Mouse (Mus musculus): ENCODE data around the gene Rcbtb2. TPM values are rescaled to one million over a fixed set of nuclear protein-coding genes. Genes with fewer than 3 reads are reported as not detected.
"Not testable (repeated sequence)": the region's sequence is repeated elsewhere in the genome, so short reads cannot be mapped to it uniquely, and the experiment has no call there.

The Rcbtb2 gene
- total and polyA plus RNA-seq, 2 experiments from 2014 or later = 48.9 to 63.9 TPM

GRCm38 (mm10) chr14:73094802-73095550 lies 27.9 kb upstream of the Rcbtb2 start:
- no peak for DNase-seq
- no peak for ATAC-seq
- 75% methylated on average over 13 of the region's 13 CpGs for WGBS
- Histone ChIP-seq H3K4me3 (ENCODE audit: low read depth, low read length) (no peak overlapping the region), H3K36me3 (ENCODE audit: insufficient read depth) (no peaks in the 10 kb centered on the region), H3K4me2 (ENCODE audit: low read depth) (no peak overlapping the region), H3K27me3 (ENCODE audit: insufficient read depth, low read length) (no peaks in the 10 kb centered on the region), H3K9ac (no peak overlapping the region), H3K27ac (ENCODE audit: low read depth, low read length) (no peak overlapping the region), H3K9me3 (ENCODE audit: low read length) (no peaks in the 10 kb centered on the region), H3K4me1 (ENCODE audit: insufficient read depth) (no peaks in the 10 kb centered on the region)
- TF ChIP-seq CTCF (IDR thresholded peaks at IDR 0.05; ENCODE audit: low read depth) = no peak

- Histone ChIP-seq H3K4me3 (ENCODE audit: low read depth, low read length) (no peak overlapping the region), H3K9ac (no peak overlapping the region), H3K27me3 (ENCODE audit: insufficient read depth, low read length) (no peaks in the 10 kb centered on the region), H3K36me3 (ENCODE audit: insufficient read depth) (no peaks in the 10 kb centered on the region), H3K27ac (ENCODE audit: low read depth, low read length) (no peak overlapping the region), H3K4me2 (ENCODE audit: low read depth) (no peak overlapping the region), H3K4me1 (ENCODE audit: insufficient read depth) (no peaks in the 10 kb centered on the region), H3K9me3 (ENCODE audit: low read length) (no peaks in the 10 kb centered on the region)
- DNase-seq = peak; percentile 80
- peak; percentile 86 for TF ChIP-seq CTCF (IDR thresholded peaks at IDR 0.05; ENCODE audit: low read depth)
- WGBS = 44% methylated on average over 10 of the region's 10 CpGs
- ATAC-seq = no peak
These were observed 24.0 kb upstream of the Rcbtb2 start for GRCm38 (mm10) chr14:73098677-73099387.

GRCm38 (mm10) chr14:73102270-73102865 lies 20.5 kb upstream of the Rcbtb2 start:
- H3K4me1 ChIP-seq (ENCODE audit: insufficient read depth) = no peaks in the 10 kb centered on the region
- no peak for DNase-seq
- no peaks in the 10 kb centered on the region for H3K9me3 ChIP-seq (ENCODE audit: low read length)
- no peak overlapping the region for H3K9ac ChIP-seq
- WGBS = 71% methylated on average over 12 of the region's 12 CpGs
- ATAC-seq = no peak
- H3K4me3 ChIP-seq (ENCODE audit: low read depth, low read length) = no peak overlapping the region
- no peak for TF ChIP-seq CTCF (IDR thresholded peaks at IDR 0.05; ENCODE audit: low read depth)
- H3K27me3 ChIP-seq (ENCODE audit: insufficient read depth, low read length) = no peaks in the 10 kb centered on the region
- no peak overlapping the region for H3K27ac ChIP-seq (ENCODE audit: low read depth, low read length)
- no peaks in the 10 kb centered on the region for H3K36me3 ChIP-seq (ENCODE audit: insufficient read depth)
- H3K4me2 ChIP-seq (ENCODE audit: low read depth) = no peak overlapping the region

- H3K9ac ChIP-seq; H3K9me3 ChIP-seq (ENCODE audit: low read length); H3K36me3 ChIP-seq (ENCODE audit: insufficient read depth); H3K27me3 ChIP-seq (ENCODE audit: insufficient read depth, low read length); H3K4me3 ChIP-seq (ENCODE audit: low read depth, low read length); H3K27ac ChIP-seq (ENCODE audit: low read depth, low read length); H3K4me1 ChIP-seq (ENCODE audit: insufficient read depth); H3K4me2 ChIP-seq (ENCODE audit: low read depth); DNase-seq; ATAC-seq: not testable (repeated sequence)
- WGBS = 29% methylated on average over 4 of the region's 4 CpGs
These were observed 19.9 kb upstream of the Rcbtb2 start for GRCm38 (mm10) chr14:73102986-73103385.

- TF ChIP-seq CTCF (IDR thresholded peaks at IDR 0.05; ENCODE audit: low read depth) = no peak
- no peak for ATAC-seq
- DNase-seq = no peak
- Histone ChIP-seq H3K4me1 (ENCODE audit: insufficient read depth) (no peaks in the 10 kb centered on the region), H3K9me3 (ENCODE audit: low read length) (no peaks in the 10 kb centered on the region), H3K4me2 (ENCODE audit: low read depth) (no peak overlapping the region), H3K9ac (no peak overlapping the region), H3K36me3 (ENCODE audit: insufficient read depth) (no peaks in the 10 kb centered on the region), H3K4me3 (ENCODE audit: low read depth, low read length) (no peak overlapping the region), H3K27ac (ENCODE audit: low read depth, low read length) (no peak overlapping the region), H3K27me3 (ENCODE audit: insufficient read depth, low read length) (no peaks in the 10 kb centered on the region)
- WGBS = 88% methylated on average over 6 of the region's 6 CpGs
These were observed 17.9 kb upstream of the Rcbtb2 start for GRCm38 (mm10) chr14:73104913-73105312.

- ATAC-seq (no peak; the same call in 1 of the 2 replicates), DNase-seq (no peak)
- Histone ChIP-seq H3K4me3 (ENCODE audit: low read depth, low read length) (no peak overlapping the region), H3K36me3 (ENCODE audit: insufficient read depth) (no peaks in the 10 kb centered on the region), H3K4me1 (ENCODE audit: insufficient read depth) (no peaks in the 10 kb centered on the region), H3K9me3 (ENCODE audit: low read length) (no peaks in the 10 kb centered on the region), H3K27me3 (ENCODE audit: insufficient read depth, low read length) (no peaks in the 10 kb centered on the region), H3K9ac (no peak overlapping the region), H3K27ac (ENCODE audit: low read depth, low read length) (no peak overlapping the region), H3K4me2 (ENCODE audit: low read depth) (no peak overlapping the region)
- no peak for TF ChIP-seq CTCF (IDR thresholded peaks at IDR 0.05; ENCODE audit: low read depth)
- 58% methylated on average over 11 of the region's 11 CpGs for WGBS
These were observed 17.2 kb upstream of the Rcbtb2 start for GRCm38 (mm10) chr14:73105407-73106185.
